Mouse (Mus musculus) urinary bladder, adult 2 months (tissue): ENCODE measurements around the gene 2900011O08Rik. TPM values are rescaled to one million over a fixed set of nuclear protein-coding genes. Genes with fewer than 3 reads are reported as not detected.
A peak's percentile ranks its signal among the peaks of the same experiment; 100 is the strongest.
"Not testable (repeated sequence)": the region's sequence is repeated elsewhere in the genome, so short reads cannot be mapped to it uniquely, and the experiment has no call there.

Source experiments
- DNase-seq: peaks from one replicate; pipeline ENCODE4 v3.0.0; 2022; ENCODE audit warnings: low spot score
- polyA plus RNA-seq: library from polyadenylated mRNA; depleted of rRNA; stranded (reverse); fragments of >200 nt; gene quantifications from 2 replicates; pipeline ENCODE4 v1.2.3, GENCODE M21; 2012; rRNA removed

The 2900011O08Rik gene
- polyA plus RNA-seq, result 0.17 and 0.25 TPM in 2 replicates

DNA sequence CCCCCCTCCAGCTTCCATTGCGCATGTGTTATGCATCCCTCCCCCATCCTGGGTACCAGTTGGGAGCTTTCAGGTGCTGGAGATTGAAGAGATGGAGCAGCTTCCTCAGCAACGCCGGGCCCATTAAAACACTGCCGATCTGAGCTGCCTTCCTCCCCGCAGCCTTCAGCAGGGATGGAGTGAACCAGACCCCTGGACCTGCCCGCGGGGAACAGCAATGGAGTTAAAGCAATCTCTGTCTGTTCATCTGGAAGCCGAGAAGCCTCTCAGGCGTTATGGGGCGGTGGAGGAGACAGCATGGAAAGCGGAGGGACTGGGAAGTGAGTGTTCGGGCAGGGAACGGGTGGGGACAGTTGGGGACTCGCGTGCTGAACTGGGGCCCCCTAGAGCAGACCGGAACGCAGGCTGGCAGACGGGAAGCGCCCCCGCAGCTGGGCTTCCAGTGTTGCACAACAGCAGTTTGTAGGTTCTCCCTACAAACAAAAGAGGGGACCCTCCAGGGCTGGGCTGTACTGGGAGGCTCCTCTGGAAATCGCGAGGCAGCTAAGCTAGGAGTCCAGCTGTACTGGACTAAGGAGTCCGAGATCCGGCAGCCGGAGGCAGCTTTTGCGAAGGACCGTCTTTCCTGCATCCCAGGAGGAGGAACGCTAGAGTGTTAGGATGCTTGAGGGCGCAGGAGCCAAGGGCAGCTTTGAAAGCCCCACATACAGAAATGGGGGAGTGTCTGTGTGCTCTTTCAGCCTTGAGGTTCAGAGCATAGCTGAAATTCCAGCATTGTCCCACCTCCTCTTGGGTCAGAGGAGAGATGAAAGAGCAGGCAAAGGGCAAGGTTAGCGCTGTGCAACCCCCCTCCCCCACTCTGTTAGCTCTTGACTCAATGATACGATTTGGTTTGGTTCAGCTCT, at the start of gene 2900011O08Rik, which contains the start of gene Ifitm7:
Gene 2900011O08Rik, plus strand, starts transcription at position 31 of the 905 bp plus-strand sequence.
Gene Ifitm7, minus strand, starts transcription at position 315 of the 905 bp plus-strand sequence.
- no peak for DNase-seq

DNA sequence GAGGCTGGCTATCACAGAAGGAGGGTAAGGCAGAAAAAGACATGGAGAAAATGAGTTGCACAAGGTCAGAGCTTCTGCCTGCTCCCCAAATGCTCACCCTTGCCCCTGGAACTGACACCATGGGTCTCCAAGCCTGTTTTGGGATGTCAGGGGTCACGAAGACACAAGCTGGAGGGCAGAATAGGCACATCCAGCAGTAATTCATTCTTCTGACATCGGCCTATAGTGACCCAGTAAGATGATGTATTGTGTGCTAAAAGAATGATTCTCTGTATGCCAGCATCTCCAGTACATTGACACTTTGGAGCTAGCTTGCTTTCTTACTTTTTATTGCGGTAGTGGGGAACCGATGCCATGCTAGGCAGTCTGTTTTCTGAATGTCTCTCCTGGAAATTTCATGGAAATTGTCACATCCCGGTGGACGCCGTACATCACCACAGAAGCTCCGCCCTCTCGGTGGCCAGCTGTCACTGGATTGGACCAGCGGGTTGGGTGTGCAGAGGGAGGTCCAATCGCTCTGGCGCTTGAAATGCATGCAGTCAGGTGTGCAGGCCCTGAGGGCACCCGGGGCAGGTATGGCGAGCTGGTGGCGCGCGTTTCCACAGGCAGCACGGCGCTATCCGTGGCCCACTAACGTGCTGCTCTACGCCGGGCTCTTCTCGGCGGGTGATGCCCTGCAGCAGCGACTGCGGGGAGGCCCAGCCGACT, 46.1 kb upstream of the 2900011O08Rik start:
- DNase-seq, result peak; percentile 33

DNA sequence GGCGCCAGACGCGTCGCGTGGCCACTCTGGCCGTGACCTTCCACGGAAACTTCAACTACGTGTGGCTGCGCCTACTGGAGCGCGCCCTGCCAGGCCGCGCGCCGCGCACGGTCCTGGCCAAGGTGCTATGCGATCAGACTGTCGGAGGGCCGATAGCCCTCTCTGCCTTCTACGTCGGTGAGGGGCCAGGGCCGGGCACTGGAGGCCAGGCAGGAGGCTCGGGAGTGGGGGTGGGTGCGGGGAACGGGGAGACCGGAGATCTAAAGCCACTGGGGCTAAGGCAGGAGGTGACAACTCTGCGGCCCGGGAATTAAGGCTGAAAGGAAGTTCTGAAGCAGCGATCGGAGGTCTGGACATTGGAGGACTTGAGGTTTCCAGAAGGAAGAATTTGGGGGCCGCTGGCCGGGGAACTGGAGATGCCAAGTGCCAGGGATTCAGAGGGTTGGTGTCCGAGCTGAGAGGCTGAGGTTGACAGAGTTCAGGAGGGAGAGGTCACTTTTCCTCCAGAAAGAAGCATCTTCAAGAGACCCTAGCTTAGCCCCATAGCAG, 45.5 kb upstream of the 2900011O08Rik start:
- peak; percentile 25 for DNase-seq

DNA sequence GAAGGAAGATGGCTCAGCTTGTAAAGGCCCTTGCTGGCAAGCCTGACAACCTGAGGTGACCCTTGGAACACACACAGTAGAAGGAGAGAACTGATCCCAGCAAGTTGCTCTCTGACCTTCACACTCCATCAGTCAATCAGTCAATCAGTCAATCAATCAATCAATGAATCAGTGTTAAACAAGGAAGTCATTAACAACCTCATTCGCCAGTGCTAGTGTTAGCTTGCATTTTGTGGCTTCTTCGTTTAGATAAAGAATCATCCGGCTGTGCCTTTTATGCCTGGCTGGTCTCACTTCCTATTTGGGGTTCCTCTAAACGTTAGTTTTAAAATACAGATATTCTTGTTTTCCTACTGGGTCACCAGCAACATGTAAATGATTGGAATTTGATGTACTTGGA, 42.2 kb upstream of the 2900011O08Rik start:
- DNase-seq, result no peak

DNA sequence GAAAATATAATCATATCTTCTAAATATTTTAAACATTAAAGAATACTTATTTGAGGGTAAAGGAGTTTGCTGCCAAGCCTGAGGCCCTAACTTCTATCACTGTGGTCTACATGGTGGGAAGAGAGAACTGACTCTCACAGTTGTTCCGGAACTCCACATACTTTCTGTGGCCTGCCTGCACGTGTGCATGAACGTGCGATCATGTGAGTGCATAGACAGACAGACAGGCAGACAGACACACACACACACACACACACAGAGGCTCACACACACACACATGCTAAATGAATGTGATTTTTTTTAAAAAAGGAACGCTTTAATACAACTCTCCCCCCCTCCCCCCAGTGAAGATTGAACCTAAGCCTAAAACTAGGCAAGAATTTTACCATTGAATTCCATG, 41.7 kb upstream of the 2900011O08Rik start:
- DNase-seq, result no peak

DNA sequence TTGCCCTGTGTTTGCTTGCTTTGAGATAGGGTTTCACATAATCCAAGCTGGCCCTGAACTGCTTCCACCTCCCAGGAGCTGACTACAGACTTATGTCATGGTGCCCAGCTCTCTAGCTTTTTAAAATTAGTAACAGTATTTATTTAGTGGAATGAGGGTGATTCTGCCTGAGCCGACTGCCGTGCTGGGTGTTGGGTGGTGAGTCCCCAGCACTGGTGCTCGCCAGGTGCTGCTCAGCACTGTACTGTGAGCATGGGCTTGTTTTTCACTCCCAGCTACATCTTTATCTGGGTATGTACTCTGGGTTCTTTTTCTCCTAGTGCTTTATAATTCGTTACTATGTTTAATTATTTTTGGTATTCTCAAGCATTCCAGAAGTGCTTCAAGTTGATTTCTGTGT, 41.3 kb upstream of the 2900011O08Rik start:
- DNase-seq, result no peak

DNA sequence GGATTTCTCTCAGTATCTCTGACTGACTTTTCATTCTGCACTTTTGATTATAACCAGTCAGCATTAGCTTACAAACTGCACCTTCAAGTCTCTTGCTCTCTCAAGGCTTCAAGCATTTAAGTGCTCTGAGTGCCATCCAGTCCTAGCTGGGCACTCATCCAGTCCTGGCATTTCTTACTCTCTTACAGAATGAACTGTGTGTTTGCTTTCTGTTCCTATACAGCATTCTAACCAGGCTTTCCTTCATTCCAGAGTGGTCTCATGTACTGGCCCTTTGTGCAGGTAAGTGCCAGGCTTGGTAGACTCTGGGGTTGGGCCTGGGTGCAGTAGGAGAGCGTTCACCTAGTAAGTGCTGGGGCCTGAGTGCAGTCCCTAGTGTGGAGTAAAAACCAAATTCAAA, 40.1 kb upstream of the 2900011O08Rik start:
- DNase-seq, result no peak

DNA sequence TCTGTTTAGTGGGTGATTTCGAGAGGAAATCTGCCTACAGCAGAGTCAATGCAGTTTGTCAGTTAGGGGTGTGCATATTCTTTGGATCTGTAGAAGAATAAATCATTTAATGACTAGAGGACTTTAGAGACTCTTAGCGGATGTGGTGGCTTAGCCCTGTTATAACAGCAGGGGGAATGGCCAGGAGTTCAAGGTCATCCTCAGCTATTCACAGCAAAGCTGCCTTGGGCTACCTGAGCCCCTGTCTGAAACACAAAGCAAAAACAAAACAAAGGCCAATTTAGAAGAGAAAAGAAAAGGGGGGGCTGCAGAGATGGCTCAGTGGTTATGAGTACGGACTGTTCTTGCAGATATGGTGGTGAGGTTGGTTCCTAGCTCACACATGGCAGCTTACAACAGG, 35.2 kb upstream of the 2900011O08Rik start:
- no peak for DNase-seq

DNA sequence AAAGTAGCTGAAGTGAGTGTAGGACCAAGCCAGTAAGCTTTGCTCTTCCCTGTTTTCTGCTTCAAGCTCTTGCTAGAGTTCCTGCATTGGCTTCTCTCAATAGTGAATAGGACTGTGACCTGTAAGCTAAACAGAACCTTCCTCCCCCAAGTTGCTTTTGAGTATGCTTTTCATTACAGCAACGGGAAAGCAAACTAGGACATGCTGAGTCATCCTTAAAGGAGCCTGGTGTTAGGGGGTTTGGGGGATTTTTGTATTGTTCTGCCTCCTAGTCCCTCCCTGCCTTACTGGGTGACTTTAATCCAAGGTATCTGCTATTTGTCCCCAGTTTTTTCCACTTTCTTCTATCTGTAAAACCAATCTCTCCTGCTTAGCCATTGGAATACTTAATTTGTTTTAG, 24.4 kb upstream of the 2900011O08Rik start:
- no peak for DNase-seq

DNA sequence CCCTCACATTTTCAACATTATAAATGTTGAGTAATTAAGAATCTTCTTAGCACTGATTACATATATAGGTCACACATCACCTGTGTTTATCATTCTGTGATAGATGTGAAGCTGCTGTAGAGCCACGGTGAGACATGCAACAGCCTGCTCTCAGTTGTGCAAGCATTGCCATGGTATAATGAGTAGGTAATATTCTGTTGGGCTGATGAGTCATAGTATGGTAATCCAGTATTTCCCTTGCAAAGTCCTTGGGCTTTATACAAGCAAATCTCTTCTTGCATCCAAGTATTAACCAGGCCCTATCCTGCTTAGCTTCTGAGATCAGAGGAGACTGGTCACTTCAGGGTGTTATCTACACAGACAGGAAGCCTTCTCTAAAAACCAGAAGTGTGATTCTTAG, 17.3 kb upstream of the 2900011O08Rik start:
- no peak for DNase-seq

DNA sequence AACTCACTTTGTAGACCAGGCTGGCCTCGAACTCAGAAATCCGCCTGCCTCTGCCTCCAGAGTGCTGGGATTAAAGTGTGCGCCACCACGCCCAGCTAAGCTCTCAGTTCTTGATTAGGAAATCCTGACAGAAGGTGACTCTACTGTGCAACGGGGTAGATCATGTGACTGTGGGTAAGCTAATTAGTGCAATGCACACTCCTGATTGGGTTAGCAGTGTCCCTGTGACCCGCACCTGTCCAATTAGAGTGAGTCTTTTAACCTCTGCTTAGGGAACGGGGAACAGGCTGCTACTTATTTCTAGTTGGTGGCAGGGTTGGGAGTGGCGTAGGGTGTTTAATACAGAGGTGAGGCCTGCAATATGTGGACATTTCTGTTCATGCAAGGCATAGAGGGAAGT, 14.4 kb upstream of the 2900011O08Rik start:
- DNase-seq, result no peak

DNA sequence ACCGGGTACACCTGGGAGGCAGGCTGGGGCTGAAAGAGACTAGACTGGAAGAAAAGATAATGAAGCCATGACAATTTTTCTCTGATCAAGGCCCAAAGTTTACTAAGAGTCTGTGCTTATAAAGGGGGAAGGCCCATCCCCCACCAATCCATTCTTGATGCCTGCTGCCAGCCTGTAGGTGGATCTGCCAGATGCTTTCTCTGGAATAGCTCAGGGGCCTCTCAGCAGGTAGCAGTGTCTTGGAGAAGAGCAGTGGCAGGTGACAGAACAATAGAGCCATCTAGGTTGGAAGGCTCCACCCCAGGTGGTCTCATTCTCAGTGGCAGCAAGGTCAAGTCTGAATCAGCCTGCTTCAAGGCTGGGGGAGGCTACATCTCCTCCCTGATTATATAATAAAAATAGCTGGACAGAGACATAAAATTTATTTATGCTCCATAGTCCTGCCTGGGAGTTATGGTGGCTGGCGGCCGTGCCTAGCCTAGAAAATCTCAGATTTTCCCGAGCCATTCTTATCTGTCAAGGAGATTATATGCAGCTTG, 10.0 kb upstream of the 2900011O08Rik start:
- not testable (repeated sequence) for DNase-seq

DNA sequence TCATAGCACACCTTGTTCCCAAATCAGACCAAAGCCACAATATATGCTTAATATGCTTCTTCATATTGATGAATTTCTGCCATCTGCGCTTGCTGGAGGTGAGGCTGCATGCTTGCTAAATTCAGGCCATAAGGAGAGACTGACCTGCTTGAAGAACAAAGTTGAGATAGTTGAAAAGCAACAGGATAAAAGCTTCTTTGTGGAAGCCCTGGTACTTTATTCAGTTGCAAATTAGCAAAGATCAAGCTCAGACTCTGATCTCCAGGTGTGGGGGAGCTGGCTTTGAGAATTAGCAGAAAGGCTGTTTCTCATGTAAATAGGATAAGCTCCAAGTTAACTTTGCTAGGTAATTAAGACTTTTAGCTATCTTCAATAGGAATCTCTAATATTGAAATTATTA, 9.4 kb upstream of the 2900011O08Rik start:
- DNase-seq, result not testable (repeated sequence)

DNA sequence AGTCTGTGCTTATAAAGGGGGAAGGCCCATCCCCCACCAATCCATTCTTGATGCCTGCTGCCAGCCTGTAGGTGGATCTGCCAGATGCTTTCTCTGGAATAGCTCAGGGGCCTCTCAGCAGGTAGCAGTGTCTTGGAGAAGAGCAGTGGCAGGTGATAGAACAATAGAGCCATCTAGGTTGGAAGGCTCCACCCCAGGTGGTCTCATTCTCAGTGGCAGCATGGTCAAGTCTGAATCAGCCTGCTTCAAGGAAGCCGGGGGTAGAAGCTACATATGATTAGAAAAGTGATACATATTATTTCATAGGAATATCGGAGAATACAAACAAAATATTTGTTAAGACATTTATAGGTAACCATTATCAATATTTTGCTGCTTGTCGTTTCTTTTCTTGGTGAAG, 4.7 kb upstream of the 2900011O08Rik start:
- DNase-seq, result not testable (repeated sequence)

DNA sequence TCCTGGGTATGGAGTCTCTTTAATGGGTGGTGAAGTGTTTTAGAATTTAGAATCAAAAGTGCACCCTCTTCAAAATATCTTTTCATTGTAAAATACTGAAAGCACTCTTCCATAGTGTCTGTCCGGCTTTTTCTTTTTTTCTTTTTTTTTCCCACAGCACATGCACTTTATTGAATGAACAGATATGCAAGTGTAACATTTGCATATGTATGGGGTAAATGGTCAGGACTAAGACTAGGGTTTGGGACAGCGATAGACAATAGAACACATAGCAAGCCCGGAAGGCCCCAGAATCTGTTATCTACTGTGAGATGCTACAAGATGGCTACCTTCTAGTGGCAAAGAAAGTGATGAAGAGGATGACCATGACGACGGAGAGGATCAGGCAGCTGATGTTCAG, 3.2 kb upstream of the 2900011O08Rik start:
- DNase-seq, result no peak

DNA sequence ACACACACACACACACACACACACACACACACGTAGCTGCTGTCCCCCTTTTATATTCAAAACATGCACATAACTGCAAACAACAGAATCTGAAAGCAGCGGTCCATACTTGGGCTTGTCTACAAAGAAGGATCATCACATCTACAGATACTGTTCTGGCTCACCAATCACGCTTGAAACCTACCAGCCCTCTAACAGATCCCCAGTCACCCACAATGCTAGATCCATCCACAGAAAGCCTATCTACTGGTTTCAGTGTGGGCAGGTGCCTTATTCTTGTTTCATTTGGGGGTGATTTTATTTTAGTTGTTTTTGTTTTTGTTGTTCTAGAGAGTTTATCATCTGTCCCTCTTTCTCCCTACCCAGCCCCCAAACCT, 219 bp upstream of the 2900011O08Rik start:
- DNase-seq, result no peak

DNA sequence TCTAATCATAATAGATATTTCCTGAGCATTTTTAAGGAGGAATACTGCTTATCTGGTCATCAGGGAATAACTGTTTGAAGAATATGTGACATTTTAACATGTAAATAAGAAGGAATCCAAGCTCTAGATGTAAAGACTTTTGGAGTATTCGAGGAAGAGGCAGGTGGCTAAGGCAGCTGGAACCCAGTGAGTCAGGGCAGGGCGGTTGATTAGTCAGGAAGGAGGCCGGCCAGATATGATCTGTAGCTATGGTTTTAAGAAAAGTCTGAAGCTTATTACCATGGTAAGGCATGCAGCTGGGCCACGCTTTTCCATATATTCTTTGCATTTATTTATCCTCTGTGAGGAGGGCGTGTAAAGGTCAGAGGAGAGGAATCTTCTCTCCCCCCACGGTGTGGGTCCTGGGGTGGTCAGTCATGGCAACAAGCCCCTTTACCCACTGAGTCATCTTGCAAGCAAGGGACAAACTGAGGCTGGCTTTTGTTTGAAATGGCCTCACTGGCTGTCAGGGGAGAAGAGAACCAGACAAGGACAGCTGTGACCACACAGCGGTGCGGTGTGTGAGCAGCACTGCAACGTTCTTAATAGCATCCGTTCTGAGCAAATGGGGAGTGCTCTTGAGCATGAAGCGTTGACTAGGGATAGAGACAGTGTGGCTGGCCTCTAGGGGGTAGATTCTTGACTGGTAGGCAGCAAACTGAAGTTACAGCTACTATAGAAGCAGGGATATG, 6.3 kb downstream of the 2900011O08Rik start:
- DNase-seq, result no peak

DNA sequence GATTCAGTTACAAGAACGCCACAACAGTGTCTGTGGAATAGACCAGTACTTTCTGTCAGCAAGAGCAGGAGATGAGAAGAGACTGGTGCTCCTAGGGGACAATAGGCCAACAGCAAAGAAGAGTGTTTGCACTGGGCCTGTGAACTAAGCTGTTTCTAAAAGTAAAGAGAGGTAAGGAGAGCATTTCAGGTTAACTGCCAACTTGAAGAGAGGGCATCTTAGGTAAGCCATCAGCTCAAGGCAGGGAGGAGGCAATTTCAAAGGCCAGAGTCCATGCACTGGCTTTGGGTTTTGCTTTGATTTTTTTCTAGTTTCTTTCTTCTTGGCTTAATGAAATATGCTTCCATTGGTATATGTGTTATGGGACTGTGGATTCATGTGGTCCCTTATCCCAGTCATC, 7.7 kb downstream of the 2900011O08Rik start:
- DNase-seq, result no peak

DNA sequence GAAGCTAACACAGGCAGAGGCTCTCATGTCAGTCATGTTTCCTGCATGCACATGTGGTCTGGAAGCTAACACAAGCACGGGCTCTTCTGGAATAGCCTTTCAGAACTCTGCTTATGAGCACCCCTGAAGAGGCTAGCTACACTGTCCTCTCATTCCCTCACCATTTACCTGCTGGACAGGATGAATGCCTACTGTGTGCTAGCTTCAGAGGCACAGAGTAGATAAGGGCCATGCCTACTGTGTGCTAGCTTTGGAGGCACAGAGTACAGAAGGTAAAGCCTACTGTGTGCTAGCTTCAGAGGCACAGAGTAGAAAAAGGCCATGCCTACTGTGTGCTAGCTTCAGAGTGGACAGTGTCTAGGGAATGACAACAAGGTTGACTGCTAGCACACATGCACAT, 8.1 kb downstream of the 2900011O08Rik start:
- DNase-seq, result no peak

DNA sequence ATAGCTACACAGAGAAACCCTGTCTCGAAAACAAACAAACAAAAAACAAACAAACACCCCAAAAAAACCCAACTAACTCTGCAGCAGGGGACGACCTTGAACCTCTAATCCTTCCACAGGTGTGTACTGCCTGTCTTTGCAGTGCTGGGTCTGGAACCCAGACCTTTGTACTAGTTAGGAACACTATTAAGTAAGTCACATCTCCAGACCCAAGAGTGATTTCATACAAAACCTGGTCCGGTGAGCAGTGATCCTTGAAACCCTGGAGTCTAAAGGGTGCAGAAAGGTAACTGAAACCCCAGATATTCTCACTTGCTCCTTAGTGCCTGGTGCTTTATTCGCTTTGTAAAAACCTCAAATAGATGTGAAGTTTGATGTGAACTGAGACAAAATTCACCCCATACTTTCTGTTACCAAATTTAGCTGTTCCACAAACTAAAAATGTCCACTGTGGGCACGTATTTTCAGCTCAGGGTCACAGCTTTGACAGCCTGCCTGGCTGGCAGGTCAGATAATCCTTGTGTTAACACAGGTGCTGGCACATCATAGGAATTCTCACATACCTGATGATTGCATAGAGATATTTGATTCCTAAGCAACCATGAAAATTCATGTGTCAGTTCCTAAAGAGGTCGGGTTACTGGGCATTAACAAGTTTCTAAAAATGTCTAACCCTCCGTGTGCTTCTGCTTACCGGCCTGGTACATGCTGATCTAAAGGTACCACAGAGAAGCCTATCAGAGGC, 17.2 kb downstream of the 2900011O08Rik start:
- DNase-seq, result no peak

DNA sequence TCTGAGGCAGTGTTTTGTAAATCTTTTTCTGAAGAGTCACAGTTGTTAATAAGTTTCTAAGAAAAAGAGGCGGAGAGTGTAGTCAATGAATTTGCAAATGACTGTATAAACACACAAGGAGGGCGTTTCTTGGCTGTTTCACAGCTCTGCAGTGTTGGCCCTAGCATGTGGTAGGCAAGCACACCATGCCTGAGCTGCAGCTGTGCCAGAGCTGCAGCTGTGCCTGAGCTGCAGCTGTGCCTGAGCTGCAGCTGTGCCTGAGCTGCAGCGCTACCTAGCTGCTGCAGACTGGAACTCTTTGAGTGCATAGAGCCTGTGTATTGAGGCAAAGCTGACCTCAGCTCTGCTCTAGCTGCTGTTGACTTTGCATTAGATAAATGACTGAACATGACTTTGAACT, 17.8 kb downstream of the 2900011O08Rik start:
- DNase-seq, result no peak
